Mouse (Mus musculus) intestine, postnatal 0 days (tissue): ENCODE measurements around the gene Dazap1. TPM values are rescaled to one million over a fixed set of nuclear protein-coding genes. Genes with fewer than 3 reads are reported as not detected.

Source experiments
- ATAC-seq: fragments of 200-750 bp; cut with Nextera tagmentation; 2 replicates; pipeline ENCODE4 v1.8.0; 2017; ENCODE audit warnings: mild to moderate bottlenecking, moderate TSS enrichment, moderate library complexity
- H3K27ac ChIP-seq: fragments of 300-500 bp; sonication (generic); 2 replicates; pipeline ENCODE4 v1.5.1; 2014; ENCODE audit warnings: mild to moderate bottlenecking, low read depth, low read length, moderate library complexity
- H3K27me3 ChIP-seq: fragments of 300-500 bp; sonication (generic); replicated peaks from 2 replicates; pipeline ENCODE4 v1.6.1; 2014; ENCODE audit warnings: low read length, mixed read lengths; ENCODE audit not compliant: control insufficient read depth, insufficient read depth
- H3K36me3 ChIP-seq: fragments of 300-500 bp; sonication (generic); 2 replicates; pipeline ENCODE4 v1.6.1; 2014; ENCODE audit warnings: mild to moderate bottlenecking, moderate library complexity; ENCODE audit not compliant: control insufficient read depth, insufficient read depth
- H3K4me1 ChIP-seq: fragments of 300-500 bp; sonication (generic); replicated peaks from 2 replicates; pipeline ENCODE4 v1.6.1; 2014; ENCODE audit warnings: antibody characterized with exemption, low read length, mixed read lengths; ENCODE audit not compliant: control insufficient read depth, insufficient read depth
- H3K4me2 ChIP-seq: fragments of 300-500 bp; sonication (generic); replicated peaks from 2 replicates; pipeline ENCODE4 v1.6.1; 2014; ENCODE audit warnings: low read depth, mild to moderate bottlenecking, moderate library complexity
- H3K4me3 ChIP-seq: fragments of 300-500 bp; sonication (generic); 2 replicates; pipeline ENCODE4 v1.5.1; 2014; ENCODE audit warnings: low read depth, low read length
- H3K9ac ChIP-seq: fragments of 300-500 bp; sonication (generic); 2 replicates; pipeline ENCODE4 v1.6.1; 2014; ENCODE audit warnings: mild to moderate bottlenecking, low read depth, low read length
- H3K9me3 ChIP-seq: fragments of 300-500 bp; sonication (generic); 2 replicates; pipeline ENCODE4 v1.6.1; 2016; ENCODE audit warnings: mixed run types; ENCODE audit not compliant: control insufficient read depth
- CTCF ChIP-seq: sonication (generic); IDR thresholded peaks from 2 replicates; pipeline ENCODE4 v1.5.1; 2016; ENCODE audit warnings: low read depth, mild to moderate bottlenecking, control low read depth, antibody characterized with exemption, moderate library complexity
- WGBS: fragments of 180-500 bp; shearing (Covaris S2); extraction: QIAGEN DNeasy Blood & Tissue Kit; methylation state at CpG from one replicate; pipeline ENCODE4 v1.1.7; 2014; 5-methylcytosine and 5-hydroxymethylcytosine counted together
- polyA plus RNA-seq: library from polyadenylated mRNA; unstranded; fragments of >200 nt; fragmentation: Nextera tagmentation; extraction: Ambion mirVana; gene quantifications from 2 replicates; pipeline ENCODE4 v1.2.1, GENCODE M21; 2015

Gene Dazap1
- polyA plus RNA-seq, 1 experiment from 2014 or later: 26.6 TPM

GRCm38 (mm10) chr10:80276238-80276637 lies 15.0 kb downstream of the Dazap1 start:
- no peak overlapping the region for H3K27ac ChIP-seq
- no peaks in the 10 kb centered on the region for H3K9me3 ChIP-seq
- H3K4me2 ChIP-seq: no peak overlapping the region
- peaks cover 69% of the 10 kb centered on the region for H3K36me3 ChIP-seq
- no peak overlapping the region for H3K4me3 ChIP-seq
- peak; percentile 70 for ATAC-seq
- H3K9ac ChIP-seq: no peak overlapping the region
- H3K4me1 ChIP-seq: 0 out of 2 replicates have a peak, but pooled peaks cover 3% of the 10 kb centered on the region
- WGBS: 44% methylated on average over 5 of the region's 5 CpGs
- no peaks in the 10 kb centered on the region for H3K27me3 ChIP-seq
- 0 out of 2 replicates have a peak, but pooled peaks have one; percentile 5 for TF ChIP-seq CTCF

DNA sequence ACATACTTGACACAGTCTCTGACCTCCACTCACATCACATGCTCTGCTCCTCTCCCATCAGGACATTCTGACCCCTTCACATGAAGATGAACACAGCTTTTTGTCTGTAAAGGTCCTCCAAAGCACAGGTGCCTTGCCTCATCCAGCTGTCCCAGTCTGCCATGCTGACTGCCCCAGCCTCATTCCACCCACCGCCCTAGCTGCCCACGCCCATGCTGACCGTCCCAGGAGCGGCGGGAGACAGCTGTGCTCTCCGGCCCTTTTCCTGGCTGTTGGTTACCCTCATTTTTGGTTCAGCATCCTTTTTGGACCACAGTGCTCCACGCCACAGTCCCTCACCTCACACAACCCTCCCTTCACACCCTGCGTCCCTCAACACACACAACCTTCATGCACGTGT lies 17.1 kb downstream of the Dazap1 start:
- Histone ChIP-seq H3K36me3 (peaks cover 80% of the 10 kb centered on the region), H3K9me3 (no peaks in the 10 kb centered on the region), H3K9ac (no peak overlapping the region), H3K4me2 (no peak overlapping the region), H3K27ac (0 out of 2 replicates have a peak overlapping the region, but pooled peaks have one; percentile 21), H3K27me3 (no peaks in the 10 kb centered on the region), H3K4me1 (0 out of 2 replicates have a peak, but pooled peaks cover 5% of the 10 kb centered on the region), H3K4me3 (no peak overlapping the region)
- 92% methylated on average over 9 of the region's 9 CpGs for WGBS
- ATAC-seq: no peak
- no peak for TF ChIP-seq CTCF

DNA sequence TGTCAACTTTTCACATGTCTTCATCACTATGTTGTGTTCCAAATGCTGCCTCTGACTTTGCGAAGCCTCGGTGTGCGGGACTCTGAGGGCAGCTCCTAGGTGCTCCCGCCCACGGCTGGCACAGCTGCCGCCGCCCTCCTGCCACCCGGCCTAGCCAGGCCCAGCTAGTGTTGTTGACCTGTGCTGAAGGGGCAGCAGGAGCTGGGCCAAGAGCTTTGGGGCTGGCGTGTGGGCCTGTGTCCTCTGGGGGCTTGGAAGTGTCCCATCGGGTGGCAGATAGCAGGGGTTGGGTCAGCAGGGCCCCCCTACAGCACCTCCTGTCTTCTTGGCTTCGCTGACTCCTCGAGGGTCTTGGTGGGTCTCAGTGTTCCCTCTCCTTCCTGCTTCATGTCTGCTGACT lies 18.0 kb downstream of the Dazap1 start:
- H3K27ac ChIP-seq: no peak overlapping the region
- no peak for TF ChIP-seq CTCF
- no peak overlapping the region for H3K4me3 ChIP-seq
- no peak overlapping the region for H3K4me2 ChIP-seq
- H3K27me3 ChIP-seq: no peaks in the 10 kb centered on the region
- H3K9me3 ChIP-seq: no peaks in the 10 kb centered on the region
- ATAC-seq: no peak
- peaks cover 88% of the 10 kb centered on the region for H3K36me3 ChIP-seq
- H3K9ac ChIP-seq: no peak overlapping the region
- WGBS: 87% methylated on average over 12 of the region's 12 CpGs
- 0 out of 2 replicates have a peak, but pooled peaks cover 5% of the 10 kb centered on the region for H3K4me1 ChIP-seq

DNA sequence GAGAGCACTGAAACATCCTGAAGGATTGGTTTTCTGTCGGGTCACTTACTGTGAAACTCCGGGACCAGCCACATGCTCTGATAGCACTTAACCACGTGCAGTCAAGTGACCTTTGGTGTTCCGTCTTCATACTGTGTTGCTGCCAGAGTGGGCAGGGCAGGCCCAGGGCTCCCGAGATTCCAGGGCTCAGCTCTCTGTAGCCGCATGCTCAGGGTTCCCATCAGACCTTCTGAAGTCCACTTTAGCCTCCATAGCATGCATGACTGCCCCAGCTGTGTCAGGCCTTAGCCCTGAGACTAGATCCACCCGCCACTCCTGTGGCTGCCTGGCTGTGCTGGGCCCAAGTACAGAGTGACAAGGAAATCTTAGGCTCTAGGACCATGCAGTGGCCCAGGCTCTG lies 20.0 kb downstream of the Dazap1 start:
- Histone ChIP-seq H3K4me3 (no peak overlapping the region), H3K9ac (0 out of 2 replicates have a peak overlapping the region, but pooled peaks have one; percentile 22), H3K36me3 (peaks cover 90% of the 10 kb centered on the region), H3K27ac (peak overlapping the region; percentile 79), H3K27me3 (no peaks in the 10 kb centered on the region), H3K4me2 (peak overlapping the region; percentile 9; the same call in 1 of the 2 replicates), H3K9me3 (no peaks in the 10 kb centered on the region), H3K4me1 (0 out of 2 replicates have a peak, but pooled peaks cover 5% of the 10 kb centered on the region)
- 45% methylated on average over 7 of the region's 7 CpGs for WGBS
- TF ChIP-seq CTCF: no peak
- peak; percentile 54 for ATAC-seq

GRCm38 (mm10) chr10:80281921-80282371 lies 20.7 kb downstream of the Dazap1 start:
- Histone ChIP-seq H3K4me2 (peak overlapping the region; percentile 9; the same call in 1 of the 2 replicates), H3K36me3 (peaks cover 91% of the 10 kb centered on the region), H3K9ac (peak overlapping the region; percentile 31; the same call in 1 of the 2 replicates), H3K4me3 (no peak overlapping the region), H3K27ac (peak overlapping the region; percentile 79), H3K9me3 (no peaks in the 10 kb centered on the region), H3K4me1 (0 out of 2 replicates have a peak, but pooled peaks cover 5% of the 10 kb centered on the region), H3K27me3 (no peaks in the 10 kb centered on the region)
- TF ChIP-seq CTCF: no peak
- ATAC-seq: peak; percentile 29
- 53% methylated on average over 8 of the region's 8 CpGs for WGBS

GRCm38 (mm10) chr10:80282481-80283441 lies 21.5 kb downstream of the Dazap1 start:
- H3K4me1 ChIP-seq: 0 out of 2 replicates have a peak, but pooled peaks cover 5% of the 10 kb centered on the region
- H3K4me3 ChIP-seq: no peak overlapping the region
- H3K36me3 ChIP-seq: peaks cover 91% of the 10 kb centered on the region
- ATAC-seq: peak; percentile 63
- no peaks in the 10 kb centered on the region for H3K9me3 ChIP-seq
- WGBS: 50% methylated on average over 20 of the region's 20 CpGs
- TF ChIP-seq CTCF: peak; percentile 30
- H3K27ac ChIP-seq: peak overlapping the region; percentile 79
- H3K4me2 ChIP-seq: no peak overlapping the region
- no peaks in the 10 kb centered on the region for H3K27me3 ChIP-seq
- H3K9ac ChIP-seq: peak overlapping the region; percentile 31
